Mouse (Mus musculus) spleen, postnatal 36 days (tissue): ENCODE results near the gene Mum1.
"Not testable (repeated sequence)": the region's sequence is repeated elsewhere in the genome, so short reads cannot be mapped to it uniquely, and the experiment has no call there.

Experiments used
- DNase-seq, 2 experiments: peaks; one replicate each; pipeline ENCODE4 v3.0.0; 2022; ENCODE audit warnings: low spot score in 2 of 2, mixed read lengths in 1 of 2

Mum1 gene

DNA sequence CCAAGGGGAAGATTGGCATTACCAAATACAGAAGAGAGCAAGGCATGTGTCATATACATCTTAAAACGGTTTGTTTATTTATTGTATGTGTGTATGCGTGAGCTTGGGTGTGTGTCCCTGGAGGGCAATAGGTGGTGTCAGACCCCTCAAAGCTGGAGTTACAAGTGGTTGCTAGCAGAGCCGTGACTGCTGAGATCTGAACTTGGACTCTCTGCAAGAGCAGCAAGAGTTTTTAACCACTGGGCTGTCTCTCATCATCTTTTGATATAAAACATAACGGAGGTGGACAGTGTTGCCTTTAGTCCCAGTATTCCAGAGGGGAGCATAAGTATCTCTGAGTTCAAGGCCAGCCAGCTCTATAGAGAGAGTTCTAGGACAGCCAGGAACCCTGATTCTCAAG is 18.0 kb upstream of the Mum1 start:
- no peak for DNase-seq

DNA sequence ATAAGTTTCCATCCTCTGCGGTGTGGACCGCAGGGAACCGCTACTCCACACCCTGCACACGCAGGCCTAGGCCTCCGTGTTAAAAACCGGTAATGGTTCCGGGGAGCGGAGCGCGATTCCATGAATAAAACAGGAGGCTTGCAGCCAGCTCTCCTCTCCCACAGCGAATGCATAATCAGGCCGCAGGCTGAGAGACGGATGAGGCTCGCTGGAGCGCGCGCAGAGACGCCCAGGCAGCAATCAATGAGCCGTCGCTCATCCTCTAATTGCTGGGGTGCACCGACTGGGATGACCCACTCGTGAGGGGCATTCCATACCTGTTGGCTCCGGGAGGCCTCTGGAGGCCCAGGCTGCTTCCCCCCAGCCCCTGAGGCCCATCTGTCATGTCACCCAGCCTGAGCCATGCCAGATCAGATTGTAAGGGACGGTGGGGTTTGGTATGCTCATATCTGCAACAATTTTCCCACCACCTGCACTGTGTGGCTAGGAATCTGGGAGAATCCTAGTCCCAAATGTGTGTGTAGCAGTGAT is 17.3 kb upstream of the Mum1 start:
- DNase-seq, result no peak

DNA sequence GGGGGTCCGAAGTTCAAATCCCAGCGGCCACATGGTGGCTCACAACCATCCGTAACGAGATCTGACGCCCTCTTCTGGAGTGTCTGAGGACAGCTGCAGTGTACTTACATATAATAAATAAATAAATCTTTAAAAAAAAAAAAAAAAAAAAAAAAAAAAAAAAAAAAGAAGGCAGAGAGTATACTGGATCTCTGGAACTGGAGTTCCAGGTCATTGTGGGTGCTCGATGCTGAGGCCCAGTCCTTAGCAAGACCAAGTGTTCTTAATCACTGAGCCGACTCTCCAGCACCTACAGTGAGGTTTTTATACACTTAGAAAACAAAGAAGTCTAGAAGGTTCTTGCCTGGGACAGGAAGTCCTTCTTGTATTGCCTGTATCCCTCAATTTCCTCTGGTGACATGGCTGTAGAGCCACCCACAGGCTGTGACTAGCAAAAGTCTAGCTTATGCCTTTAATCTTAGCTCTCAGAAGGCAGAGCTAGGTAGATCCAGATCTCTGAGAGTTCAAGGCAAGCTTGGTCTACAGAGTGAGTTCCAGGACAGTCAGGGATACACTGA is 14.6 kb upstream of the Mum1 start:
- not testable (repeated sequence) for DNase-seq

- DNase-seq, result no peak
Measured at GRCm38 (mm10) chr10:80215048-80215772, 11.0 kb upstream of the Mum1 start.

DNA sequence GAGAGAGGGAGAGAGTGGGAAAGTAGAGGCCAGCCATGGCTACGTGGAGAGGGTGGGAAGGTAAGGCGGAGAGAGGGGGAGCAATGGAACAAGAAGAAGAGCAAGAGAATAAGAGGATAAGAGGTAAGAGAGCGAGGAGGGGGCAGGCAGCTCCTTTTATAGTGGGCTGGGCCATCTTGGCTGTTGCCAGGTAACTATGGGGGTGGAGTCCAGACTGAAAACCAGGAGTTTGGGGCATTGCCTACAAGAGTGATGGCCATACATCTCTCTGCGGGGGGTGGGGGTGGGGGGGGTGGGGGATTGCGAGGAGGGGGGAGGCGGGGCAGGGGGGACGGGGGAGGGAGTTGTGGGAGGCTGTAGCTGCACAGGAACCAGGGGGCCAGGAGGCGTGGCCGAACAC is 5.6 kb upstream of the Mum1 start:
- no peak for DNase-seq

GRCm38 (mm10) chr10:80223137-80223536 is 3.1 kb upstream of the Mum1 start:
- DNase-seq, result peak; percentile 46 to 49

GRCm38 (mm10) chr10:80226071-80226415 is 191 bp upstream of the Mum1 start:
- no peak for DNase-seq

- no peak for DNase-seq
Measured at GRCm38 (mm10) chr10:80227166-80227539, 919 bp downstream of the Mum1 start.

GRCm38 (mm10) chr10:80227877-80228775 is 1.9 kb downstream of the Mum1 start:
- no peak for DNase-seq

DNA sequence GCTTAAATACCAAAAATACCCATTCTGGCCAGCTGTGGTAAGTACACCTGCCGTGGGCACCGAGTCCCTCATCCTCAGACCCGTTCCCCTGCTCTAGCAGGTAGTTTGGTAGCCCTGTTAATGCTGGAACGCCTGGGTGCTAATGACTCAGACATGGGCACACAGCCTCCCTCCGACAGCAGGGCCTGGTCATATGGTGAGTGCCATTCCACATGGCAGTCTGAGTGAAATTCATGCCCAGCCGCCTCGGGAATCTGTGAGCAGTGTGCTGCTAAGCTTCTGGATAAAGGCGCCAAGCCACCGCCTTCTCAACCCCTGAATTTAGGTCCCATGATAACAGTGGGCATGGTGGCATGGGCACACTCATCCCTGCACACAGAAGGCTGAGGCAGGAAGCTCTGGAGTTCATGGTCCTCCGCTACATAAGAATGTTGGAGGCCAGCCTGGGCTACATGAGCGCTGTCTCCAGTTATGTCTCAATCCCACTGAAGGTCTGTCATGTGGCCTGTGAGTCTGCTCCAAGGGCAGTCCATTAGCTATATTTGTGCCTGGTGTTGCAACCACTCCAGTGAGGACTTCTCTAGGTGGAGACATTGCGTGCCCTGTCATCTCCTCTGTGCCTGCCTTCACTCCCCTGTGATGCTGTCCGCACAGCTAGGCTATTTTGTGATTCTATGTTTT is 10.1 kb downstream of the Mum1 start:
- DNase-seq, result no peak

GRCm38 (mm10) chr10:80237020-80237419 is 10.8 kb downstream of the Mum1 start:
- no peak for DNase-seq

DNA sequence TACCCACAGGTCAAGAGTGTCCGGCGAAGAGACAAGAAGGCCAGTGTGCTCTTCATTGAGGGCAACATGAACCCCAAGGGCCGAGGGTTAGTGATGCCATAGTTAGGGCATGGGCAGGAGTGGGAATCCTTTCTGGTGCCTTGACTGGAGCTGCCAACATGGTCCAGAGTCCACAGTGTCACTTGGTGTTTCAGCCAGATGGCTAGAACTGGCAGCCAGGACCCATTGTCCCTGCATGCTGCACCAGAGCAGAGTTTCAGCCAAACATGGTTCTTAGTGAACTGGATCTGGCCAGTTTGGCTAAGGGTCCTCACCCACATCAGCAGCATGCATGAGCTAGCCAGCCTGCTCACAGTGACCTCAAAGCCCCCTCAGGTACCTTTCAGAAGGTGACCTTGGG is 12.1 kb downstream of the Mum1 start:
- no peak for DNase-seq

- DNase-seq, result no peak
Measured at GRCm38 (mm10) chr10:80239791-80240190, 13.6 kb downstream of the Mum1 start.

DNA sequence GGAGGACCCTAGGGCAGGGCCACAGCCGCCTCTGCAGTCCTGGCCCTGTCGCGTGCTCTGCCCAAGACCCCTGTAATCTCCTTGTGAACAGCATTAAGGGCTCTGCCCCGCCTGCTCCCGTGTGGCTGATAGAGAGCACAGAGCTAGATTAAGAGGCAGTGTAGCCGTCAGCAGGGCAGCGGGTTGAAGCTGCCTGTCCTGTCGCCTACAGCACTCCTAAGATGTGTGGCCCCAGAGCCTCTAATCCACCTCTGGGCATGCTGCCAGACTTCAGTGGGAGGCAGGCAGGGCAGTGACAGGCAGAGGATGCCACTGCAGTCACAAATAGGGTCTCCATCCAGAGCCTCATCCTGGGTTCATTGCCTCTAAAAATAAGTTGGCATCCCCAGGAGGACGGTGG is 15.9 kb downstream of the Mum1 start:
- no peak for DNase-seq

- DNase-seq, result no peak
Measured at GRCm38 (mm10) chr10:80242607-80243006, 16.4 kb downstream of the Mum1 start.

DNA sequence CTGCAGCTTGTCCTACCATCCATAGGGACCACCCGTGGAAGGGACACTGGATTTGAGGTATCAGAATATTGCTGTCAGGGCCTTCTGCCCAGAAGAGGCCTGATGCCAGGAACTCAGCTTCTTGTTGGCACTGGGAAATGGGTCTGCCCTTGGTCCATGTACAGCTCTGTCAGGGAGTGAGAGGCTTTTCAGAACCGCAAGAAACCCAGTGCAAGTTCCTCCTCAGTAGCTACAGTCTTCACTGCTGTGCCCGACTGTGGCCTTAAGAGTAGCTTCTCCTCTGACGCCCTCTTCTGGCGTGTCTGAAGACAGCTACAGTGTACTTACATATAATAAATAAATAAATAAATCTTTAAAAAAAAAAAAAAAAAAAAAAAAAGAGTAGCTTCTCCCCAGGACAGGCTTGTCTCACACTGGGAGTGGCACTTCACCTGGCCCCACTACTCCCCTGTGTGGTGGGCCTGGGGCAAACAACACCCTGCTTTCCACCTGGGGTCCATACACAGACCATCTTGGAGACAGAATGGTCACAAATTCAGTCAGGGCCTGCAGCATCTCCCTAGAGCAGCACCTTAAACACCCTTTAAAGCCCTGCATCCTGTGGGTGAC is 18.7 kb downstream of the Mum1 start:
- DNase-seq, result no peak

DNA sequence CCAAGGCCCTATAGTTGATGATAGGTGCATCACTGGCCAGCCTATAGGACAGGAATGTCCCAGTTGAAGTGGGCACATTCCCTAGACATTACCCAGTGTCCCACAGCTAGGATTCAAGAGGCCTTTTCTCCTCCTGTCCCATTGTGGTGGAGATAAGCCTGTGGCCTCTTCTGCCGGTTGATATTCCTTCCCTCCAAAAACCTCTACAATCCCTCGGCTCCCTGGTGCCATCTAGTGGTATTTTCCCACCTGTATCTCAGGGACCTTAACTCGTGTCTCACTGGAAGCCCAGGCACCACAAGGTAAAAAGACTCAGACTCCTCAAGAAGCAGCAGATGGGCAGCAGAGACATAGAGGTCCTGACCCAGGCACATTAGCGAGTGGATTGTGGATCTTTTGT is 19.4 kb downstream of the Mum1 start:
- peak; percentile 70 to 79 for DNase-seq

GRCm38 (mm10) chr10:80247849-80248248 is 21.6 kb downstream of the Mum1 start:
- no peak for DNase-seq

- DNase-seq, result not testable (repeated sequence)
Measured at GRCm38 (mm10) chr10:80248437-80248836, 22.2 kb downstream of the Mum1 start.

DNA sequence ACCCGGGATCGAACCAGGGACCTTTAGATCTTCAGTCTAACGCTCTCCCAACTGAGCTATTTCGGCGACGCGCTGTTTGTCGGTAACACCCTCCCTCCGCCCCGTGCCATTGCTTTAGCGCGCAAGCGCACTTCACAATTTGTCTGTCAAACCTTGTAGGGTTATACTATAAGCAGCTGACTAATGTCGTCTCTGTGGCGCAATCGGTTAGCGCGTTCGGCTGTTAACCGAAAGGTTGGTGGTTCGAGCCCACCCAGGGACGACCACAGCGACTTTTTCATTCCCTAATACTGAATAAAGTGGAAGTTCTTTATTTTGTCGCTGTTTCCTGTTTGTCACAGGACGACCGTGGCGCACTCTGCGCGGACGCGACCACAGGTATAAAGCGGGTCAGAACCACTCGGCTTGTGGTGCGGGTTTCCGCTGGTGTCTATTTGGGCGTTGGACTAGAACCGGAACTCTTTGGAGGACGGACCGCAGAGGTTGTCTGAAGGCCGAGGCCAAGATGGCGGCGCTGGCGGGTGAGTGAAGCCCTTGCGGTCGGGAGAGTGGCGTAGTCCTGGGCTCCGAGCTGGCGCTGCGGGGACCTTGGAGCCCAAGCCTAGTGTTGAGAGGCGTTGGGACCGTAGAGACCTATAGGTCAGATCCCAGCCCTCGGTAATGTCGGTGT is 22.9 kb downstream of the Mum1 start, which contains the start of gene Ndufs7:
TSS of gene Ndufs7 (plus strand) at position 151 of the 670 bp plus-strand sequence.
- peak; percentile 93 to 96 for DNase-seq

- DNase-seq, result no peak
Measured at GRCm38 (mm10) chr10:80250059-80250458, 23.8 kb downstream of the Mum1 start.
